Mouse (Mus musculus) embryonic facial prominence, embryonic 11.5 days (tissue): ENCODE data around the gene Pcca. TPM values are rescaled to one million over a fixed set of nuclear protein-coding genes. Genes with fewer than 3 reads are reported as not detected.

Experiments used
- polyA plus RNA-seq: library from polyadenylated mRNA; unstranded; fragments of >200 nt; fragmentation: Nextera tagmentation; extraction: Ambion mirVana; gene quantifications from 2 replicates; pipeline ENCODE4 v1.2.1, GENCODE M21; 2014

Pcca gene
- polyA plus RNA-seq, 1 experiment from 2014 or later, result 35.3 TPM

Other genes with a start within 250 kb of the Pcca start
- gene Gm5089, start 83.2 kb upstream of the Pcca start, polyA plus RNA-seq, result not detected in 2 replicates
- gene Zic5, start 68.6 kb upstream of the Pcca start, polyA plus RNA-seq, result 4.1 and 5.0 TPM in 2 replicates
- gene Zic2, start 58.9 kb upstream of the Pcca start, polyA plus RNA-seq, result 2.1 and 2.3 TPM in 2 replicates
- not detected in 2 replicates for gene Gm10837, start 43.7 kb upstream of the Pcca start, polyA plus RNA-seq